In the genomic region with DNA sequence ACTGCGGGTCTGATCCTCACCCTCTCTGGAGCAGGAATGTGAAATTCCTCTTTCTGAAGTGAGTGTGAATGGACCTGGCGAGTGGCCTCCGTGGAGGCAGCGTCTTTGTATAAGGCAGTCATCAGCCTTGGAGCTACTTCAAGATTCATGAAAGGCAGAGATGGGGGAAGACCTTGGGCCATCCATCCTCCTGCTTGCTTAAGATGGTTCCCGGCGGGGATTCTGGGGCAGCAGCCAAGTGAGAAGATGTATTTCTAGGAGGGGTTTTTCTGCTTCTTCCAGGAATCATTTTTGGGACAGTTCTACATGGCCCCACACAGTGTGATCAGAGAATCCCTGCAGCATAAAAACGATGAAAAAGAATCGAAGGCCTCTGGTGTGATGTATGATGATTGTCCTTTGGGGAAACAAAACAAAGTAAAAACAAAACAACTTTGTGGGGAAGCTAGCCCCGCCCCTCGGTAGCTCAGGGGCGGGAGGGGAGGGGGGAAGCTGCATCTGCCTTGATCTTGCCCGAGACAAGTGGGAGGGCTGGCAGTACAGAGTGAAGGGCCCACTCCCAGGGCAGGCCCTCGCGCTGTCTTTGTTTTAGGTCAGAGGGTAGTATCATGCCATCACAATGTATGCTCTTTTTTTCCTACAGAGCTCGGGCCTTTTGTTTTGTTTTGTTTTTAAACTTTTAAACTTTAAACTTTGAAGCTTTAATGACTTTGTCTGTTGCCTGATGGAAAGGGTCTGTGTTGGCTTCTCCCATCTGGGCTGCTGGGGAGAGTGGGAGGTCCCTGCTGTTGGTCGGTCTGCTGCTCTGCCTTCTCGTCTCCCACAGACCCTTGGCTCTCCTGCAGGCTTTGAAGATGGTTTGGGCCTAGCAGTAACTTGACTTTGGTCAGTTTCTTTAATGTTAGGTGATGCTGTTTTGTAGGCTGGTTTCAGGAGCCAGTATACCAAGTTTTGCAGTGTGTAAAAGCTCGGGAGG, we compare ENCODE assay signal across 8 mouse cellular contexts.
A peak's percentile ranks its signal among the peaks of the same experiment; 100 is the strongest.
DNase-seq lines count a peak whose midpoint lies in the region; ATAC-seq and TF ChIP-seq lines count a peak whose summit lies in the region.

No protein-coding gene starts in this region.

- no peak for TF ChIP-seq CTCF in kidney, adult 2 months (conservative IDR thresholded peaks at IDR 0.05; ENCODE audit: insufficient read depth, insufficient read length, low read depth, low read length)
- TF ChIP-seq CTCF in lung, adult 2 months (IDR thresholded peaks at IDR 0.05; ENCODE audit: insufficient read depth, low read length) = no peak

- WGBS in kidney, adult 2 months = 38% methylated on average over 18 of the region's 18 CpGs
- 22% methylated on average over 18 of the region's 18 CpGs for WGBS in embryonic facial prominence, embryonic 14.5 days
- WGBS in heart, embryonic 14.5 days = 33% methylated on average over 18 of the region's 18 CpGs
- WGBS in lung, adult 2 months = 21% methylated on average over 18 of the region's 18 CpGs

- peak; percentile 72 for ATAC-seq in embryonic facial prominence, embryonic 14.5 days (ENCODE audit: low read depth)
- no peak for ATAC-seq in heart, embryonic 14.5 days (ENCODE audit: insufficient number of reproducible peaks, insufficient read depth, low FRiP score, low read depth)

- no peak overlapping the region for H3K4me3 ChIP-seq in kidney, adult 2 months (ENCODE audit: insufficient read depth, low read depth, low read length)
- H3K4me3 ChIP-seq in embryonic facial prominence, embryonic 14.5 days (ENCODE audit: low read depth, low read length) = no peak overlapping the region
- H3K4me3 ChIP-seq in heart, embryonic 14.5 days (ENCODE audit: control insufficient read depth in 1 of 2, insufficient read depth in 1 of 2, low read depth in 1 of 2, low read length in 2 of 2) = no peak overlapping the region
- H3K4me3 ChIP-seq in lung, adult 2 months (replicated peaks; ENCODE audit: extremely low read depth, low read depth, low read length) = no peak overlapping the region

- no peak overlapping the region for H3K27ac ChIP-seq in kidney, adult 2 months (ENCODE audit: insufficient read depth, low read depth, low read length)
- H3K27ac ChIP-seq in embryonic facial prominence, embryonic 14.5 days (replicated peaks; ENCODE audit: low read depth, low read length) = 0 out of 2 replicates have a peak overlapping the region, but pooled peaks have one; percentile 28
- 0 out of 4 replicates have a peak overlapping the region, but pooled peaks of 1 of the 2 experiments have one; percentile 47 for H3K27ac ChIP-seq in heart, embryonic 14.5 days (replicated peaks in 1 of 2; ENCODE audit: control insufficient read depth in 1 of 2, insufficient read depth in 1 of 2, low read depth in 2 of 2, low read length in 2 of 2)

- H3K4me1 ChIP-seq in kidney, adult 2 months (ENCODE audit: control insufficient read depth, insufficient read depth, low read length) = no peaks in the 10 kb centered on the region
- peaks cover 20% of the 10 kb centered on the region for H3K4me1 ChIP-seq in embryonic facial prominence, embryonic 14.5 days (ENCODE audit: control insufficient read depth, insufficient read depth, low read length)
- peaks cover 19 to 28% of the 10 kb centered on the region in 2 experiments for H3K4me1 ChIP-seq in heart, embryonic 14.5 days (ENCODE audit: control insufficient read depth in 2 of 2, insufficient read depth in 2 of 2, low read length in 2 of 2)
- no peaks in the 10 kb centered on the region for H3K4me1 ChIP-seq in lung, adult 2 months (ENCODE audit: control insufficient read depth, insufficient read depth, low read length)

- no peaks in the 10 kb centered on the region for H3K36me3 ChIP-seq in kidney, adult 2 months (ENCODE audit: control insufficient read depth, insufficient read depth, low read length)
- no peaks in the 10 kb centered on the region for H3K36me3 ChIP-seq in embryonic facial prominence, embryonic 14.5 days (ENCODE audit: control insufficient read depth, insufficient read depth, low read length)
- no peaks in the 10 kb centered on the region for H3K36me3 ChIP-seq in heart, embryonic 14.5 days (ENCODE audit: control insufficient read depth, insufficient read depth, low read length)

- no peak for TF ChIP-seq POLR2A in kidney, adult 2 months (IDR thresholded peaks at IDR 0.05; ENCODE audit: low read depth, low read length)
- no peak for TF ChIP-seq POLR2A in lung, adult 2 months (IDR thresholded peaks at IDR 0.05; ENCODE audit: borderline replicate concordance, extremely low read depth, low read depth, low read length)

- no peaks in the 10 kb centered on the region for H3K9me3 ChIP-seq in embryonic facial prominence, embryonic 14.5 days (ENCODE audit: control insufficient read depth, low read length)
- H3K9me3 ChIP-seq in heart, embryonic 14.5 days (ENCODE audit: control insufficient read depth, low read length) = no peaks in the 10 kb centered on the region

- no peaks in the 10 kb centered on the region for H3K27me3 ChIP-seq in kidney, adult 2 months (replicated peaks; ENCODE audit: control insufficient read depth, insufficient read depth, low read length)
- H3K27me3 ChIP-seq in embryonic facial prominence, embryonic 14.5 days (replicated peaks; ENCODE audit: control insufficient read depth, insufficient read depth, low read length) = no peaks in the 10 kb centered on the region
- no peaks in the 10 kb centered on the region for H3K27me3 ChIP-seq in heart, embryonic 14.5 days (ENCODE audit: control insufficient read depth, insufficient read depth, low read length)

- 0 out of 2 replicates have a peak overlapping the region, but pooled peaks have one; percentile 0 for H3K9ac ChIP-seq in embryonic facial prominence, embryonic 14.5 days (ENCODE audit: low read depth, low read length)
- no peak overlapping the region for H3K9ac ChIP-seq in heart, embryonic 14.5 days (ENCODE audit: low read length)

- H3K4me2 ChIP-seq in embryonic facial prominence, embryonic 14.5 days (ENCODE audit: low read depth, low read length) = 0 out of 2 replicates have a peak overlapping the region, but pooled peaks have one; percentile 18
- peak overlapping the region; percentile 22 for H3K4me2 ChIP-seq in heart, embryonic 14.5 days (ENCODE audit: low read length)

- peak; percentile 64 for DNase-seq in kidney, postnatal 10 days
- DNase-seq in kidney, adult 2 months = no peak
- peak; percentile 85 for DNase-seq in embryonic facial prominence, embryonic 14.5 days (ENCODE audit: low spot score)
- DNase-seq in lung, adult 2 months = peak; percentile 7
- peak; percentile 36 for DNase-seq in ovary, postnatal 10 days (ENCODE audit: low spot score)
- DNase-seq in thymus, postnatal 36 days = no peak
- DNase-seq in left cerebral cortex, adult 8-10 months (ENCODE audit: low spot score in 2 of 2) = no peak

Comparison
In these comparisons a context has a peak if more than half of its experiments do, and no peak if none do; other contexts are left out.
1. DNase-seq: peak in kidney, postnatal 10 days (single experiment), embryonic facial prominence, embryonic 14.5 days (single experiment), lung, adult 2 months (single experiment) and ovary, postnatal 10 days (single experiment); none in kidney, adult 2 months (single experiment), thymus, postnatal 36 days (0 of 2) and left cerebral cortex, adult 8-10 months (0 of 2).